Mouse (Mus musculus) fat pad, adult 2 months (tissue): ENCODE data around the gene 9330182O14Rik.

Source experiments
- DNase-seq: peaks from one replicate; pipeline ENCODE4 v3.0.0-alpha.2; 2011; ENCODE audit warnings: low read depth, low spot score; ENCODE audit errors: extremely low read depth

Gene 9330182O14Rik

DNA sequence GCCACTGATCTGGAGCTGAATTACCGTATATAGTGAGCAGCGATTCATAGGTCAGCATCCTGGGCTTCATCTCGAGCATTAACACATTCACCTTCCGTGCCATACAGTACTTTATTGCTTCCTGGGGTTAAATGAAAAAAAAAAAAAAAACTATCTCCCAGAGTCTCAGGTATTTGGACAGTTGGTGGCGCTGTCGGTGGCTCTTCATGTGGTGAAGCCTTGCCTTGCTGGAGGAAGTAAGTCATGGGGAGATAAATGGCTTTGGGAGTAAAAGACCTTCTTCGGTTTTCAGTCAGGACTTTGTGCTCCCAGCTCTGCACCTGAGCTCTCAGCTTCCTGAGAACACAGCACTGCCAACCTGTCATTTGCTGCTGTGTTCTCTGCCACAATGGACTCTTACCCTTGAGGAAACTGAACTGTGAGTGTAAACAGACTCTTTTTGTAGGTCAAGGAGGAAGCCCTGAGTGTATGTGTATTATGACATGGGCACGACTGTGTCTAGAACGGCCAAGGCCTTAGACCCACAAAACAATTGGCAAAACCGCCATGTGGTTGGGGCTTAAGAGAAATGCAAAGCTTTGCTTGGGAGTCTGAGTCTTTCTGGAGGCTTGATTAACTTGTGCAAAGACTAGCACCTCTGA, at the start of gene 9330182O14Rik:
TSS of gene 9330182O14Rik (plus strand) at position 214 of the 641 bp plus-strand sequence.
- no peak for DNase-seq

DNA sequence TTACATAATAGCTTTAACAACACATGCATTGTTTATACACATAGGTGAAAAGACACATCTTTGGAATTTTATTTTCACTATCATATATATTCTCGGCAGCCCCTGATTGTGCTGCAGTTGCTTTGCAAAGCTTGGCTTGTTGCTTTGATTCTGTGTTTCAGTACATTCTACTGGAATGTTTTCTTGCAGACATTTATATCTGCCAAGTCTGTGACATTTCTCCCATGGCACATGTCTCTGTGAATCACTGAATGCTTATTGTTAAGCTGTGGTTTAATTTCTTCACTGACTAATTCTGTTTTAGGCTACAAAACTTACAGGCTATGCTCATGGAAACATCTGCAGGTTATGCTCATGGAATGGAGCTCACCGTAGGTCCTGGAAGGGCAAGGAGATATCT, 30.9 kb upstream of the 9330182O14Rik start:
- DNase-seq, result no peak

DNA sequence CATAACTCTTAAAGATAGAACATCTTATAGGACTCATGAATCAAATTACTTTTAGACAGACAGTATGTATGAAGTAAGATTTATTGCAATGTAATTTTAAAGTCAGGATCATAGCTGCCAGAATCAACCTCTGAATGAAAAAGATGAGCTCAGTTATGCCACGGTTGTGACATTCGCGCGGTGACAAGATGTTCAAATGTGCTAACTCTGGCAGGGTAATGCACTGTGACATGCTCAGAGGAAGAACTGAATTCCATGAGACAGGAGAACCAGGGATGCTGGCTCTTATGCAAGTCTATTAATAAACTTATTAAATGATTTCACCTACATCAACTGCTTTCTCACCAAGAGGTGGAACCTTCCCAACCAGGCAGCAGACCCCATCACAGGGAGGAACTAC, 28.5 kb upstream of the 9330182O14Rik start:
- no peak for DNase-seq

DNA sequence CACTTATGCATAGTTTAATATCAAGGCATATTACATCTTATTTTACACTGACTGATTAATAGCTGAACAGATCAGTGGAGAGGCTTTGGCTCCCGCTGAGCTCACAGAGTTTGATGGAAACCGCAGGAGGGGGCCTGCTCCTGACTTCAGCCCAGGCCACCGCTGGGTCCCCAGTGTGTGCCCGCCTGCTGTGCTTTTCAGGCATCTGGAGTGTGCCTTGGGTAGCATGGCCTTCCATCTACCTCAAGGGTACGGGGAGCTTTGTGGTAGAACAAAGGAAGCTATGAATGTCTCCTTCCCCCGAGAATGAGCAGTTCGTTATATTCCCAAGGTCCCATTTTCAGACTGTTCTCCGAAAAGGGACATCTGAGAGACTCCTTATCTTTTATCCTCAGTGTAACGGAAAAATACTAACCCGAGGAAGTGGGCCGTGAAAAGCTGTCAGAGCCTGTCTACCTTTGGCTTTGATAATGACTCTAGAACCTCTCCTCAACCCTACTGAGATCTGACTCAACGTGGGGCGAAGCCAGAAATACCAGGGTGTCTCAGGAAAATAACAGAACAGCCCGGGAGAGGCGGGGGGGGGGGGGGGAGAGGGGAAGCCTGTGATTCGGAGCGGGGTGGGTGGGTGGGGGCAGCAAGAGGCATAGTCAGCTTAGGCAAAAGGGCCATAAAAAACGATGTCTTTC, 20.1 kb upstream of the 9330182O14Rik start:
- no peak for DNase-seq

DNA sequence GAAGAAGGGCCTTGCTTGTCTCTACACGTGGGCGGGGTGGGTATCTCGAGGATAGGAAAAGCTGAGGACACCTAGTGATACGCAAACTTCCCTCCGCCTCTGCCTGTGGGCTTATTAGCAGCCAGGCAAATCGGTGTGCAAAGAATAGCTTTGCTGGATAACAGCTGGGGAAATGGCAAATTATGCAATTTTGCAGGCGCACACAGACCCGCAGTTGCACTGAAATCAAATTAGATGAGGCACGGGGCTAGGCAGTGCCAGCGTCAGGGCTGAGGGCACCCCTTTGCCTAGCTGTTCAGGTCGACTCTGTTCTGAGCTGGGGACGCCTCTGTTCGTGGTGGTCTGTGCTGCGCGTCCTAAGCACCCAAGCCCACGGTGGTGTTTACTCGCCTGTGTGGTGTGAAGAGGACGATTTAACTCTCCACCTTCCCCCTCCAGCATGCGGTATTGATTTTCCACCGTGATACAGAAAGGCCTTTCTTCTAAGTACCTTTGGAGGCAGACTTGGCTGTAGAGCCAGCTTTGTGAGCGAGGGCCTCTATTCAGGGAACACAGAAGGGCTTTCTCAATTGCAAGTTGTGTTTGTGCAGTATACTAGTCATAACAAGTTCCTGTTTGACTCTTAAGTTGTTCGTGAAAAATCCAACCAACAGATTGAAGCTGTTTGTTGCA, 19.4 kb upstream of the 9330182O14Rik start:
- peak; percentile 1 for DNase-seq

DNA sequence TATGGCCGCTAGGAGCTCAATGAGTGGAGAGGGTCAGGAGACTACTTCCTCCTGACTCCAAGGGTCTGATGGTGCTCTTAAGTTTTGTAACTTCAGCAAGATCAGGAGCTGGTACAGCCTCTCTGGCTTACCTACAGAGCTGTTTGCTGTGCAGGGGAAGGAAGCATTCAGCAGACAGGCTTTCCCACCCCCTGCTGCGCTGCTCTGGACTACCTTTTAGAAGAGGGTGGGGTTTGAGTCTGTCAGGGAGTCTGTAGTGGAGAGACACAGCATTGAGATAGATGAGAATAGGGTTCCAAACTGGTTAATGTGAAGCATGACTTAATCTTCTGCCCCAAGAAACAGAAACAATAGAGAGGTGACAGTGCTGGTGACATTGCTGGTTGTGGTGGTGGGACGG, 17.8 kb upstream of the 9330182O14Rik start:
- DNase-seq, result no peak

DNA sequence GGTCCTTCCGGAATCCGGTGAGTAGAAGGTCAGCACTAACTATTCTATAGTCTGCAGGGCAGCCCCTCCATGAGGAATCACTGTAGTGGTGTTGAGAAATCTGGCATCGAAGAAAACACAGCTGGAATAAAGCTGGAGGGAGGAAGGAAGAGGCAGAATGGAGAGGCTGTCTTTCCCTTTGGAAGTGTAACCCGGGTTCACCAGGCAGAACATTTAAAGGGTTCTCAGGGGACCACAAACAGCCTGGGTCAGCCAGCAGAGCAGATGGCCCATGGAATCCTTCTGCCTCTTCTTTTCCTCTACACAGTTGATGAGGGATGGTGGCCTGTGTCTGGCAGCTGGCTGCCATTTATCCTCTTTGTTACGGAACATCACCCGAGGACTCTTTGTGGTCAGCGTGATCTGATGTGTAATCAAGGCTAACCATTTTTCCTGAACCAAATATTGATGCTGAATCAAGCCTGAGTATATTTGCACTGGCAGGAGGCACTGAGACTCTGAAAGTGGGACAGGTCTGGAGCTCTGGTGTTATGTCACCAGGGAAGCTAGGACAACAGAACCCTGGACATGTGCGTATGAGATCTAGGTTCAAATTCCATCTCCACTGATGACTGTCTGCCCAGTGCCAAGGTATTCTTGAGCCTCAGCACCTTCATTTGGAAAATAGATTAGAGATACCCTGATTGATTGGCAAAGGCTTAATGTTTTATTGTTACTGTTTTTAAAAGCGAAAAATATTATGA, 9.8 kb upstream of the 9330182O14Rik start:
- no peak for DNase-seq

DNA sequence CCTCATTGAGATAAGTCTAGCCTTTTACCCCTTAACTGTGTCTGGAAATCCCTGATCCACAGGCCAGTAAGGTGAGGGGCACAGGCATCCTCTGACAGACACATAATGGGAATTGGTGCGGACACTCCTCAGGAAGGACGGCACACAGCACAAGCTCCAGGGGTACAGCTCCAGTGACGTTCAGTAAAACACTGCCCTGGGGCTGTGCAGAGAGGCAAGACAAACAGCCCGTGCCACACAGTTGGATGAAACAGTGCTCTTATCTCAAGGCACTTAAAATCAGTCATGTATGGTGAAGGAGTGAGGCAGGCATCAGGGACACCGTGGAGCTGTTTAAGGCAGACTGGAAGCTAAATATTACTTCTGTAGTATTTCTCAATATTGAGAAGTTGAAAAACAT, 4.7 kb upstream of the 9330182O14Rik start:
- DNase-seq, result no peak

DNA sequence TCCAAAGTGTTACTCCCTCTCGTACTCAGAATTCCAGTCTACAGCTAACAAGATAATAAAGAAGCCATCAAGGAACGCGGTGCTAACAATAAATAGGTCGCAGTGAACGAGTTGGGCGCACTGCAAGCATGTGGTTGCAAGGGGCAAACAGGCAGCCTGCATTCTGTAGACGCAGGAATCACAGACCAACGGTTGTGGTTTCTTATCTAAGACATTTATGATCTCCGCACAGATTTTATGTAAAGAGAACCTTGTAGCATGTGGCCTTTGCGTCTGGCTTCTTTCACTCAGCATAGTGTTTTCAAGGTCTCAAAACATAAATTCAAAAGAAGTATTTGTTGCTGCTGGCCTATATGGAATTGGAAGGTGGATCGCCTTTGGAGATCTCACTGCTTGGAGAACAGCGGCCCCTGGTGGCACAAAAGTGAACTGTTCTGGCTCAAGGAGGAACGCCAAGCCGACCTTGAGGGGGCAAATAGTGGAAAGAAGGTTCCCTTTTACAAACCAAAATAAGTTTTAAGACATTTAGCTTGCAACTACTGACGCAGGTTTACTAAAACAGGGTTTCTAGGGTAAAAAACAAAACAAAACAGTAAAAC, 3.2 kb upstream of the 9330182O14Rik start:
- DNase-seq, result no peak

DNA sequence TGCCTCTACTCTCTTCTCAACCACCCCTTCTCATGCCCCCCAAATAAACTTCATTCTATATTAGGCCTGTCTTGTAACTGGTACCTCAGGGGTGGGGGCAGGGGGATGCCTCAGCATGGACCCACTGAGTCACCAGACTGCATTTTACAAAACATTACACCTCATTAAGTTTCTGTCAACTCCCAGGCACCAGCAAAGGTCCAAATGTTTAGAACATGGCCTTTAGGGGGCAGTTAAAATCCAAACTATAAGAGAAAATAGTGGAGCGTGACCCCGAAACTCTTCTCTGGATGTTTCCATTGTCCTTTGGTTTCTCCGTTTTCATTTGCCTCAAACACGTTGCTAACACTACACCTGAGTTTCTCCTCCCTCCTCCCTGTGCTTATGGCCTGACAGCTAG, 1.8 kb upstream of the 9330182O14Rik start:
- no peak for DNase-seq

DNA sequence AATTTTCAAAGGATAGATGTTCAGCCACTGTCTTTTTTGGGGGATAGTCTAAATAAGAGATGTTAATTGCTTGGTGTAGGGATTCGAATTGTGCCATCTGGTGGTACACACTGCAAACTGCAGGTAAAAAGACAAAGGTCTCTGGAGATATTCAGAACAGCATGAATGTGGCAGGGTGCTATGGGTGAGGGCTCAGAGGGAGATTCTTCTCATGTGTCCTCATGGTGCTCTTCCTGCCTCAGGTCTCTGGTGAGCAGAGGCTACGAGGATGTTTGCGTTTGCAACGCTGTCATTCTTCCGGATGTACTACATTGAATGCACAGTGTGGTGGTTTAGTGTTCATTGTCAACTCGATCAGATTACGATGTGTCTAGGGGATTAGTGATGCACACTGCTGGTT, 10.1 kb downstream of the 9330182O14Rik start:
- DNase-seq, result no peak

DNA sequence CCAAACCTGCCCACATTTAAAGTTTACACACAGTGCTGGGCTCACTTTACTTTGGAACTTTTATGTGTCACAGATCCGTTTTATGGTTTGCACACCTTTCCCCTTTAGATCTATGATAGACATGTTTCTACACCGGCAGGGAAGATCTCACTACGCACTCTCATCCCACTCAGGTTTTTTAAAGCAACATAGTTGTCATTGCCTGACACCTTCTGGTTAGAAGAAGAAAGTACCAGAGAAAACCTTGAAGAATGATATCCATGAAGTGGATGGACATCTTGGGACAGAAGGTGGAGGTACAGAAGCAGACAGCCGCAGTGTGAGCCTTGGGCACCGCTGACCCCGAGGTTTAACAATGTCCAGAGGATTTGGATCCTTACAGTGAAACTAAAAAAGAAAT, 23.5 kb downstream of the 9330182O14Rik start:
- DNase-seq, result no peak

DNA sequence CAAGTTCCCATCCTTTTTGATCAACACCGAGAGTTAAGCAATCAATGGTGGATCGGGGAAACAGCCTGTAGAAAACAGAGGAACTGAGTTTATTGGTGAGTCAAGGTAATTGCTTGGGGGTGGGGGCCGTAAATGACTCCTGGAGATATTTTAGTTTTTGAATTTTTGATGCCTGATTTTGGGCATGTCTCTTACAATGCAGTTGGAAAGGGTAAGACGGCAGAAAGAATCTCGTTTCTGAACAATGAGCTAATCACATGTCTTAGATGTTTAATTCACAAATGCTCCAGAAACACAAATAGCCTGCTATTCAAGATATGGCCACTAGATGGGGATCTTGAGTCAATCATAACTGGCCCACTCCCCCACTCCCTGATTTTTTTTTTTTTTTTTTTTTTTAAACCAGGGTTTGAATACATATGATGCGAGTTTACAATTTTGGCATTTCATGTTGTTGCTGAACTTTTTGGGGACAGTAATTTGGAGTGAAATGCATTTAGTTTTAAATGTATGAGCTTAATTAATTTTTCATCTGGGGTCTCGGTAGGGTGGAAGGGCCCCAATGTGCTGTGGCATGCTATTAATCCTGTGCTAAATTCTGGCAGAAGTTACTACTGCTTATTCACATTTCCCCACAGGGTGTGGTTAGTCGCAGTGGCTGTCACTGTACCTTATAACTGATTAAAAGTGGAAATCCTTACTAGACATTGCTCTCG, 32.6 kb downstream of the 9330182O14Rik start:
- no peak for DNase-seq

DNA sequence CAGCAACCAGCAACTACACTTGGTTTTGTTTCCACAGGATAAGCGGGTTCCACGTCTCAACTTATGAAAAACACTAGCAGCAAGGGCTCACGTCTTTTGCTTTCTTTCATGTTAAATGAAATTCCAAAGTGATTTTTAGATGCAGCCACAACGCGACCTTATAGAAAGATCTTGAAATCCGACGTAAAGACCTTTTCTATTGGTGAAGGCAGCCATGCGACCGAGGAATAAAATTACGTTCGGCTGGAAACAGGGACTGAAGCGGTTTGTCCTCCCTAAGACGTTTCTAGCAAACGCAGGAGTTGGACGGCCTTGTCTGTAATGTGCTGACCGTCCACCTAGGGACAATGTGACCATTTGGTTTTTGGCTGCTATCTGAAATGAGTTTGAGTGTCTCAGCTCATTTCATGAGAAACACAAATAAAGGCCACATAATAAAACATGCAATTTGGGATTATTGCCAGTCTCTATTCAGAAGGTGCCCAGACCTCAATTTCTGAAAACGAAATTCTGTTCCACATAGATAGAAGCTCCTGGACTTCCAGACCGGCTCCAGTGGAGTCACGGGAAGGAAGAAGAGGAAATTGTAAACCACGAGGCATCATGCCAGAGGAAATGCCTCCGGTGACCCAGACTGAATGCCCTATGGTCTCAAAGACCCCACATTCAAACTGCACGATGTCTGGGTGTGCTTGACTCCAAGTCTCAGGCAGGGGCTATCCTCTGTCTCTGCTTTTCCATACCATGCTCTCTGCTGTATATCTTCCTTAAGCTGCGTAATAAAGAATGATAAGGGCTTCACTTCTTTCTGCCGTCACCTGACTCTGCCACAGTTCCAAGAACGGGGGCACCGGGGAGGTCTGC, 33.3 kb downstream of the 9330182O14Rik start:
- DNase-seq, result no peak

DNA sequence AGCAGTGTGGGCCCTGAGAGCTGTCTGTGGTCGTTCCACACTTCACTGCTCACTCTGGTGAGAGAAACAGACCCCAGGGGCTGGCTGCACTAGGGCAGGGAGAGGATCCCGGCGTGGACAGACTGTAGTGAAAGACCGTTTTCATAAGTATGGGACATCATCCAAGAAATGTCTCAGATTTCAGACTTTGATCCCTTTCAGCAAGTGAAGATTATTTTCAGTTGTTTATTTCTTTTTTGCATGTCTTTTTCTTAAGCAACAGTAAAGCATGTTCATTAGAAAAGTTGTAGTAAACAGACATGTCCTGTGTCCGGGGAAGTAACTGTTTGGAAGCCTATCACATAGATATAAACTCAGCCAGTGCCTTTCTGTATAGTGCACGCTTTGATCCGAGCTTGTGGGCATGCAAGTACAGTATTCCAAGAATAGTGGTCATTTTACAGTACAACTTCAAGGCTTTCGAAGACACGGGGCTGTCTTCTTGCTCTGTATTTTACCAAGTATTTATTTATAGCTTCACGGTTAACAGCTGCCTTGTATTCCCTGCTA, 34.0 kb downstream of the 9330182O14Rik start:
- no peak for DNase-seq

DNA sequence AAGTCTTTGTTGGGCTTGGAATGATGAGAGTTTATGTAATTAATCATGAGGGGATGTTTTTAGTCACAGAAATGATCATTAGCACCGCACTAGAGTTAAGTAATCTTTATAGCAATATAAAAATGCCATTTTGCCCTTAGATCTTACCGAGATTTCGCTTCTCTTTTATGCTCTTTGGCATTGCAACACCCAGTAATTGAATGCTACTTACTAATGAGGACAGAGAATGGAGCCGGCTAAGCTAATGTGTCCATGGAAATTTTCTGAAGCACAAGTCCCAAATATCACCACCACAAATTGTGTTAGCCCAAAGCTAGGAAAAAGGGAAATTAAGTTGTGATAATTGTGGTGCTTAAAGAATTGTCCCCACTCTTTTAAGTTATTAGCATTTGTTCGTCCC, 34.9 kb downstream of the 9330182O14Rik start:
- no peak for DNase-seq

DNA sequence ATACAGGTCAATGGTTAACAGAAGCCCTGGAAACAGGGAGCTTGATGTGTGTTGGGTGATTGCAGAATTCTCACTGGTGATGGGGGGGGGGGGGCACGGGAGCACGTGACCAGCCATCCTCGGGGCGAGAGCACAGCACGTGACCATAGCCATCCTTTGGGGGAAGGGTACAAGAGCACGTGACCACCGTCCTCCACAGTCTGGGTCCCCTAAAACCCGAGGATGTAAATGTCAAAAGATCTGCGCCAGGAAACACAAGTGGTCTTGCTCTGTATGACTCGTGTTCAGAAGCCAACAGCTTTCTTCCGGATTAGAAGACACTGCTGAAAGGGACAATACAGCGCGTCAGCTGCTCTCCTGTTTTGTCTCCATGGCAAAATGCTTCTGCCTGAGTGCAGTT, 35.5 kb downstream of the 9330182O14Rik start:
- DNase-seq, result no peak

DNA sequence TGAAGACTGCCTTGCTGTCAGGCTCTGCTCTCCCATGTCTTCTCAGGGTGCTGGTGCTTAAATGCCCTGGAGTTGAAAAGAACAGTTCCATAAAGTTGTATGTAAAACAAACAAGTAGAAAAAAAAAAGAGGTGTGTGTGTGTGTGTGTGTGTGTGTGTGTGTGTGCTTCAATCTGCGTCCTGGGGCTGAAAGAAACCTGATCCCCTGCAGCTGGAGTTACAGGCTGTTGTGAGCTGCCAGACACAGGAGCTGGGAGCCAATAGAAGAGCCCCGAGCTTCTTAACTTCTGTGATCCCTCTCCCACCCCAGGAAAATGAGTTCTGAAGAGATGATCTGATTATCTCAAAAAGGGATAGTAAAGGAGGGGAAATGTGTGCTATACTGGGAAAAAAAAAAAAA, 45.3 kb downstream of the 9330182O14Rik start:
- DNase-seq, result no peak

DNA sequence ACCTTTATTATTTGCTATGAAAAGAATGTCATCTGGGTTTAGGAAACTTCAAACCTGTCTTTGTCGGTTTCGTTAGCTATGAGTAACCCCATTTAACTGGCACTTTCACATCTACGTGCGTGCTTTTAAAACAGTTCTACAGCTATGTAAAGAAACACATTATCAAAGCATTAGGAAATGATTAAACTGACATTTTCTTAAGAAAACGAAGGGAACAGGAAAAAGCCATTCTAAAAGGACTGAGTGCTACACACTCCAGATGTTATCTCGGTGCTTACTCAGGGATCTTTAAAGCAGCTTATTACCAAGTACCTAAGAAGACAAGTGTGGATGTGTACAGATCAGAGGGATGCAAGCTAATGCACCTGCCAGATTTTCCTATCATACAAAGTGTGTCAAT, 52.9 kb downstream of the 9330182O14Rik start:
- DNase-seq, result no peak
